Mouse (Mus musculus): ENCODE results near the gene Cplx2.

- TF ChIP-seq CTCF (IDR thresholded peaks at IDR 0.05; ENCODE audit: borderline replicate concordance, insufficient read depth, low read depth, low read length) = no peak
- TF ChIP-seq POLR2A (IDR thresholded peaks at IDR 0.05; ENCODE audit: borderline replicate concordance, insufficient read depth, low read length) = no peak
Observed at GRCm38 (mm10) chr13:54420226-54420625, 49.1 kb downstream of the Cplx2 start.
